Mouse (Mus musculus): ENCODE data around the gene Gm49318. TPM values are rescaled to one million over a fixed set of nuclear protein-coding genes. Genes with fewer than 3 reads are reported as not detected.

The Gm49318 gene
- not detected in 2 replicates for polyA plus RNA-seq (2012; rRNA removed)

DNA sequence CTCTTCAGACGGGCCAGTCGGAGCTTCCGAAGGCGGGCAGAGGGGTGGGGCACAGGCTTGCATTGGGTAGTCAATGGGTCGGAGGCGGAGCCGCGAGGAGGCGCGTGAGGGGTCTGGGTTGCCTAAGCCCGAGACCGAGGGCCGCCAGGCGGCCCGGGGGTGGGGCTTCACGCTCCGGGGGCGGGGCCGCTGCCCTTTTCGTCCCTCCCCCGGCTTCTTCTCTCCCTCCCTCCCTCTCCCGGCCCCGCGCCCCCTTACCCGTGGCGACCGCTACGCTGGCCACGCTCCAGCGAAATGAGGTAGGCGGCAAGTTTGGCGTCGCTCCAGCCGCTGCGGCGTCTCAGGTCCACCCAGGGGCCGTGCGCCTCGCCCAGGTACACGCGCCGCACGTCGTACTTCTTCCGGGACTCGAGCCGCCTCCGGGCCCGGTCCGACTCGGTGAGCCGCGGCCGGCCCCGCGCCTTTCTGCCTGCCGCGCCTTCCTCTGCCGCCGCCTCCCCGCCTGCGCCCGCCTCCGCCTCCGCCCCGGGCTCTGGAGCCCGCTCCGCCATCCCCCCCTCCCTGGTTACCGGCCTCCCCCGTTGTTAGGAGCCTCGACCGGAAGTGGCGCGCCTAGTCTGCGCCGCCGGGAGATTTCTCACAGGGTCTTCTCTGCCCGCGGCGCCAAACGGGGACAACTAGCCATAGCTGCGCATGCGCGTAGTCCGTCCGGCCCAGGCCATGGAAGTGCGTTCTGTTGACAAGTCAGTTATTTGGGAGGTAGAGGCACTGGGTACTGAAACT, at the start of gene Gm49318, which contains the start of gene Zfp653:
Gene Gm49318, minus strand, starts transcription at position 469 of the 783 bp plus-strand sequence.
Gene Zfp653, minus strand, starts transcription at position 586 of the 783 bp plus-strand sequence.
- peak within 1 kb of the TSS; percentile 88 for H3K4me3 ChIP-seq (ENCODE audit: extremely low read depth, insufficient read depth, insufficient read length)
- no peaks in the 10 kb centered on the region for H3K27me3 ChIP-seq (ENCODE audit: control insufficient read depth, insufficient read depth, low read length)
- H3K27ac ChIP-seq (ENCODE audit: insufficient read depth, low read length), result peak within 1 kb of the TSS; percentile 95
- peak; percentile 92 to 94 for DNase-seq (ENCODE audit: low read depth in 1 of 2, low spot score in 2 of 2)
- WGBS, result 1% methylated on average over 81 of the region's 87 CpGs
- H3K36me3 ChIP-seq (ENCODE audit: control insufficient read depth, insufficient read depth, low read length), result peaks cover 4% of the 10 kb centered on the region
- no peaks in the 10 kb centered on the region; the same call in 1 of the 2 replicates for H3K4me1 ChIP-seq (ENCODE audit: control insufficient read depth, insufficient read depth, insufficient read length)
- TF ChIP-seq CTCF (IDR thresholded peaks at IDR 0.05; ENCODE audit: extremely low read depth, insufficient read depth, insufficient read length, insufficient replicate concordance) (no peak), POLR2A (IDR thresholded peaks at IDR 0.05; ENCODE audit: low read depth, low read length) (peak; percentile 51)

GRCm38 (mm10) chr9:22119543-22119942, 48.5 kb upstream of the Gm49318 start:
- peaks cover 42% of the 10 kb centered on the region; the same call in 1 of the 2 replicates for H3K4me1 ChIP-seq (ENCODE audit: control insufficient read depth, insufficient read depth, insufficient read length)

GRCm38 (mm10) chr9:22117754-22118456, 46.8 kb upstream of the Gm49318 start:
- Histone ChIP-seq H3K4me1 (ENCODE audit: control insufficient read depth, insufficient read depth, insufficient read length) (peaks cover 36% of the 10 kb centered on the region; the same call in 1 of the 2 replicates), H3K4me3 (ENCODE audit: extremely low read depth, insufficient read depth, insufficient read length) (no peak overlapping the region), H3K36me3 (ENCODE audit: control insufficient read depth, insufficient read depth, low read length) (peaks cover 8% of the 10 kb centered on the region; the same call in 1 of the 2 replicates), H3K27ac (ENCODE audit: insufficient read depth, low read length) (peak overlapping the region; percentile 9; the same call in 1 of the 2 replicates), H3K27me3 (ENCODE audit: control insufficient read depth, insufficient read depth, low read length) (no peaks in the 10 kb centered on the region)
- DNase-seq (ENCODE audit: low read depth in 1 of 2, low spot score in 2 of 2), result peak; percentile 71 to 88
- 38% methylated on average over 10 of the region's 10 CpGs for WGBS
- TF ChIP-seq POLR2A (IDR thresholded peaks at IDR 0.05; ENCODE audit: low read depth, low read length) (no peak), CTCF (IDR thresholded peaks at IDR 0.05; ENCODE audit: extremely low read depth, insufficient read depth, insufficient read length, insufficient replicate concordance) (peak; percentile 63; the same call in 1 of the 2 replicates)

More at GRCm38 (mm10) chr9:22119543-22119942, 48.5 kb upstream of the Gm49318 start:
- no peaks in the 10 kb centered on the region for H3K27me3 ChIP-seq (ENCODE audit: control insufficient read depth, insufficient read depth, low read length)
- no peaks in the 10 kb centered on the region for H3K36me3 ChIP-seq (ENCODE audit: control insufficient read depth, insufficient read depth, low read length)
- 68% methylated on average over 4 of the region's 4 CpGs for WGBS
- no peak for DNase-seq (ENCODE audit: low read depth in 1 of 2, low spot score in 2 of 2)
- peak overlapping the region; percentile 80 for H3K27ac ChIP-seq (ENCODE audit: insufficient read depth, low read length)
- no peak for TF ChIP-seq CTCF (IDR thresholded peaks at IDR 0.05; ENCODE audit: extremely low read depth, insufficient read depth, insufficient read length, insufficient replicate concordance)
- TF ChIP-seq POLR2A (IDR thresholded peaks at IDR 0.05; ENCODE audit: low read depth, low read length), result no peak
- H3K4me3 ChIP-seq (ENCODE audit: extremely low read depth, insufficient read depth, insufficient read length), result no peak overlapping the region

GRCm38 (mm10) chr9:22116740-22117426, 45.8 kb upstream of the Gm49318 start, which contains the start of gene Elof1:
TSS of gene Elof1 (minus strand) at chr9:22117172.
- peak within 1 kb of the TSS; percentile 31 for H3K27ac ChIP-seq (ENCODE audit: insufficient read depth, low read length)
- DNase-seq (ENCODE audit: low read depth in 1 of 2, low spot score in 2 of 2), result peak; percentile 93
- under 1% methylated on average over 52 of the region's 52 CpGs for WGBS
- H3K27me3 ChIP-seq (ENCODE audit: control insufficient read depth, insufficient read depth, low read length), result no peaks in the 10 kb centered on the region
- H3K4me3 ChIP-seq (ENCODE audit: extremely low read depth, insufficient read depth, insufficient read length), result peak within 1 kb of the TSS; percentile 77
- peaks cover 14% of the 10 kb centered on the region for H3K36me3 ChIP-seq (ENCODE audit: control insufficient read depth, insufficient read depth, low read length)
- TF ChIP-seq POLR2A (IDR thresholded peaks at IDR 0.05; ENCODE audit: low read depth, low read length) (peak; percentile 35; the same call in 1 of the 2 replicates), CTCF (IDR thresholded peaks at IDR 0.05; ENCODE audit: extremely low read depth, insufficient read depth, insufficient read length, insufficient replicate concordance) (no peak)
- H3K4me1 ChIP-seq (ENCODE audit: control insufficient read depth, insufficient read depth, insufficient read length), result peaks cover 28% of the 10 kb centered on the region; the same call in 1 of the 2 replicates

GRCm38 (mm10) chr9:22116086-22116485, 45.0 kb upstream of the Gm49318 start:
- Histone ChIP-seq H3K27ac (ENCODE audit: insufficient read depth, low read length) (no peak overlapping the region), H3K4me1 (ENCODE audit: control insufficient read depth, insufficient read depth, insufficient read length) (peaks cover 23% of the 10 kb centered on the region; the same call in 1 of the 2 replicates), H3K36me3 (ENCODE audit: control insufficient read depth, insufficient read depth, low read length) (peaks cover 14% of the 10 kb centered on the region), H3K27me3 (ENCODE audit: control insufficient read depth, insufficient read depth, low read length) (no peaks in the 10 kb centered on the region), H3K4me3 (ENCODE audit: extremely low read depth, insufficient read depth, insufficient read length) (peak overlapping the region; percentile 77; the same call in 1 of the 2 replicates)
- WGBS, result 25% methylated on average over 15 of the region's 15 CpGs
- DNase-seq (ENCODE audit: low read depth in 1 of 2, low spot score in 2 of 2), result no peak
- no peak for TF ChIP-seq POLR2A (IDR thresholded peaks at IDR 0.05; ENCODE audit: low read depth, low read length)
- no peak for TF ChIP-seq CTCF (IDR thresholded peaks at IDR 0.05; ENCODE audit: extremely low read depth, insufficient read depth, insufficient read length, insufficient replicate concordance)

DNA sequence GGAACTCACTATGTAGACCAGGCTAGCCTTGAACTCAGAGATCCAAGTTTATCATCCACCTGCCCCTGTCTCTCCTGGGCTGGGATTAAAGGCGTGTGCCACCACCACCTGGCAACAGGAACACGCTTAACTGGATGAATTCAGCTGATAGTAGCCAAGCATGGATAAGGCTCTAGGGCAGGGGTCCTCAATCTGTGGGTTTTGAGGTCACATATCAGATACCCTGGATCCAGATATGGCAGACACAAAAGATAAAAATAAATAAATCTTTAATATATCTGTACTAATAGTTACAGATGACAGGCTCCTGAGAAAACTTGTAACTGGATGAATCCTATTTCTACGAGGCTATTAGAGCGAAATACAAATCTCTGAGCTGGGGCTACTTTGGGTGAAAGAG, 44.6 kb upstream of the Gm49318 start:
- Histone ChIP-seq H3K36me3 (ENCODE audit: control insufficient read depth, insufficient read depth, low read length) (peaks cover 14% of the 10 kb centered on the region), H3K4me3 (ENCODE audit: extremely low read depth, insufficient read depth, insufficient read length) (no peak overlapping the region), H3K4me1 (ENCODE audit: control insufficient read depth, insufficient read depth, insufficient read length) (peaks cover 18% of the 10 kb centered on the region; the same call in 1 of the 2 replicates), H3K27me3 (ENCODE audit: control insufficient read depth, insufficient read depth, low read length) (no peaks in the 10 kb centered on the region), H3K27ac (ENCODE audit: insufficient read depth, low read length) (no peak overlapping the region)
- TF ChIP-seq POLR2A (IDR thresholded peaks at IDR 0.05; ENCODE audit: low read depth, low read length) (no peak), CTCF (IDR thresholded peaks at IDR 0.05; ENCODE audit: extremely low read depth, insufficient read depth, insufficient read length, insufficient replicate concordance) (no peak)
- WGBS, result 86% methylated on average over 4 of the region's 4 CpGs
- DNase-seq (ENCODE audit: low read depth in 1 of 2, low spot score in 2 of 2), result no peak

All from spleen, adult 2 months (tissue).